Mouse (Mus musculus): ENCODE measurements around the gene Chchd10. TPM values are rescaled to one million over a fixed set of nuclear protein-coding genes. Genes with fewer than 3 reads are reported as not detected.
A peak's percentile ranks its signal among the peaks of the same experiment; 100 is the strongest.

Gene Chchd10
- total and polyA plus RNA-seq, 3 experiments, result 147 to 540 (median 254) TPM

DNA sequence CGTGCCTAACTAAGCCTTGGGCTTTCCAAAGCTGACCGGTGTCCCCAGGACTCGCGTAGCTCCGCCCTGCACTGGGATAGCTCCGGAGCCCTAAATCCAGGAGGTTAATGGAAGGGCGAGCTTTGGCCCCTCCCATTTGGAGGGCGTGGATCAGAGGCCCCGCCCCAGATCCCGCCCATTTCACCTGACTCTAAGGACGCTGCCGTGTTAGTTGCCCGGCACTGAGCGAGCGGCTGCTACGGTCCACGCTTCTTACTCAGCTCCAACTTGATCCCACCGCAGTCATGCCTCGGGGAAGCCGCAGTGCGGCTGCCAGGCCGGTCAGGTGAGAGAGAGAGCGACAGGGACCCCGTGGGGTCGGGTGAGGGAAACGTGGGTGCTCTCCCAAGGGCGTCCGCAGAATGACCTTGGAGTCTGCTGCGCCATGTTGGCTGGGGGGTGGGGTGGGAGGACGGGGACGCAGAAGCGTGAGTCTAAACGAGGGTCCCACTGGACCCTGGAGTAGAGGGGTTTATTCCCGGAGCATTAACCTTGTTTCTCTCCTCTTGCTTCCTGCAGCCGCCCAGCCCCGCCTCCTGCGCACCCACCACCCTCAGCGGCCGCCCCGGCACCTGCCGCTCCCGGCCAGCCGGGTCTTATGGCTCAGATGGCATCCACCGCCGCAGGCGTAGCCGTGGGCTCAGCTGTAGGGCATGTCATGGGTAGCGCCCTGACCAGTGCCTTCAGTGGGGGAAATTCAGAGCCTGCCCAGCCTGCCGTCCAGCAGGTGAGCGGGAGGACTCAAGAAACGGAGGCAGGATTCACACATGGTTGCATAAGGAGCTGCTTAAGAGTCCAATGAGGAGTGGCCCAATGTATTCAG lies 3.0 kb downstream of the Chchd10 start, which contains the start of gene Mmp11:
Gene Mmp11, minus strand, starts transcription at position 817 of the 862 bp plus-strand sequence.
- peaks cover 27% of the 10 kb centered on the region for H3K27me3 ChIP-seq (replicated peaks)
- H3K9ac ChIP-seq (ENCODE audit: insufficient read depth, low read depth), result peak within 1 kb of the TSS; percentile 75
- peak within 1 kb of the TSS; percentile 77 to 92 (median 80) for H3K4me3 ChIP-seq (replicated peaks in 1 of 3; ENCODE audit: low read depth in 2 of 3, low read length in 2 of 3, poor library complexity in 1 of 3)
- H3K79me2 ChIP-seq (replicated peaks; ENCODE audit: control insufficient read depth, extremely low read depth, insufficient read depth, poor library complexity, severe bottlenecking), result no peaks in the 10 kb centered on the region
- TF ChIP-seq ZNF384 (IDR thresholded peaks at IDR 0.05; ENCODE audit: low read depth, low read length) (no peak), ZKSCAN1 (IDR thresholded peaks at IDR 0.05; ENCODE audit: borderline replicate concordance, low read depth, low read length) (no peak), ETS1 (conservative IDR thresholded peaks at IDR 0.05; ENCODE audit: low read depth, low read length) (no peak; the same call in 1 of the 2 replicates), TCF12 (IDR thresholded peaks at IDR 0.05; ENCODE audit: low read depth, low read length) (peak; percentile 71), MAZ (IDR thresholded peaks at IDR 0.05; ENCODE audit: low read depth, low read length) (peak; percentile 42; the same call in 1 of the 2 replicates), SIN3A (IDR thresholded peaks at IDR 0.05; ENCODE audit: low read length) (peak; percentile 90), NRF1 (IDR thresholded peaks at IDR 0.05; ENCODE audit: low read depth, low read length) (0 out of 2 replicates have a peak, but pooled peaks have one; percentile 35), CHD2 (IDR thresholded peaks at IDR 0.05; ENCODE audit: low read length) (peak; percentile 44; the same call in 1 of the 2 replicates), RCOR1 (conservative IDR thresholded peaks at IDR 0.05; ENCODE audit: low read depth, low read length) (0 out of 2 replicates have a peak, but pooled peaks have one; percentile 42), MYC (IDR thresholded peaks at IDR 0.05; ENCODE audit: low read depth, low read length) (peak; percentile 62), RAD21 (IDR thresholded peaks at IDR 0.05; ENCODE audit: low read depth, low read length) (no peak), CTCF (conservative IDR thresholded peaks at IDR 0.05 in 1 of 2, IDR thresholded peaks at IDR 0.05 in 1 of 2; ENCODE audit: low read depth in 2 of 2, low read length in 2 of 2) (no peak), NELFE (IDR thresholded peaks at IDR 0.05; ENCODE audit: low read depth, low read length) (peak; percentile 86), HCFC1 (IDR thresholded peaks at IDR 0.05; ENCODE audit: low read depth, low read length) (0 out of 2 replicates have a peak, but pooled peaks have one; percentile 29), MAX (IDR thresholded peaks at IDR 0.05; ENCODE audit: low read length) (peak; percentile 35; the same call in 1 of the 2 replicates), GABPA (IDR thresholded peaks at IDR 0.05; ENCODE audit: insufficient replicate concordance, low read depth, low read length) (no peak), MAFK (IDR thresholded peaks at IDR 0.05; ENCODE audit: insufficient replicate concordance, low read length) (no peak), CHD1 (IDR thresholded peaks at IDR 0.05; ENCODE audit: low read depth, low read length) (no peak), POLR2A (IDR thresholded peaks at IDR 0.05; ENCODE audit: low read depth, low read length) (peak; percentile 93), USF1 (IDR thresholded peaks at IDR 0.05; ENCODE audit: low read depth, low read length) (no peak), ZC3H11A (IDR thresholded peaks at IDR 0.05; ENCODE audit: low read depth, low read length) (no peak), ZMIZ1 (IDR thresholded peaks at IDR 0.05; ENCODE audit: low read depth, low read length) (peak; percentile 87), JUN (IDR thresholded peaks at IDR 0.05; ENCODE audit: insufficient read depth, low read depth, low read length) (no peak), TBP (conservative IDR thresholded peaks at IDR 0.05; ENCODE audit: low read depth, low read length) (peak; percentile 54; the same call in 1 of the 2 replicates), IRF4 (IDR thresholded peaks at IDR 0.05; ENCODE audit: low read depth, low read length) (no peak), JUND (conservative IDR thresholded peaks at IDR 0.05; ENCODE audit: low read depth, low read length) (no peak), EP300 (IDR thresholded peaks at IDR 0.05; ENCODE audit: low read length) (no peak), SMC3 (IDR thresholded peaks at IDR 0.05; ENCODE audit: low read depth, low read length) (no peak), ELF1 (IDR thresholded peaks at IDR 0.05; ENCODE audit: low read depth, low read length) (peak; percentile 47), E2F4 (IDR thresholded peaks at IDR 0.05; ENCODE audit: insufficient replicate concordance, low read depth, low read length) (no peak), MXI1 (IDR thresholded peaks at IDR 0.05; ENCODE audit: low read depth, low read length) (peak; percentile 85), PAX5 (IDR thresholded peaks at IDR 0.05; ENCODE audit: low read length) (no peak), USF2 (conservative IDR thresholded peaks at IDR 0.05; ENCODE audit: low read depth, low read length) (no peak), POLR2AphosphoS2 (IDR thresholded peaks at IDR 0.05; ENCODE audit: low read depth, low read length) (peak; percentile 62; the same call in 1 of the 2 replicates), BHLHE40 (IDR thresholded peaks at IDR 0.05; ENCODE audit: low read depth, low read length) (peak; percentile 76), KAT2A (IDR thresholded peaks at IDR 0.05; ENCODE audit: insufficient replicate concordance, low read length) (no peak), MEF2A (IDR thresholded peaks at IDR 0.05; ENCODE audit: borderline replicate concordance, low read depth, low read length) (0 out of 2 replicates have a peak, but pooled peaks have one; percentile 34), UBTF (IDR thresholded peaks at IDR 0.05; ENCODE audit: low read depth, low read length) (no peak)
- H3K4me1 ChIP-seq (ENCODE audit: control insufficient read depth in 1 of 2, insufficient read depth in 2 of 2), result peaks cover 23 to 54% of the 10 kb centered on the region in 2 experiments
- in situ Hi-C loops (cut with MboI; ENCODE audit: low pct_ligation_motif_present, low pct_unique_long_range_greater_than_20kb, low sequenced_read_pairs), result loop anchor here (5.0 kb wide), 1 partner anchor 39 kb away; no protein-coding TSS in a partner anchor
- H3K27ac ChIP-seq (ENCODE audit: insufficient read depth, low read depth), result peak within 1 kb of the TSS; percentile 99
- peaks cover 0 to 15% of the 10 kb centered on the region in 2 experiments for H3K36me3 ChIP-seq (replicated peaks in 1 of 2; ENCODE audit: control insufficient read depth in 1 of 2, insufficient read depth in 1 of 2, low read length in 1 of 2)
- dilution Hi-C loops (cut with MboI; ENCODE audit: extremely low pct_ligation_motif_present, extremely low pct_unique_long_range_greater_than_20kb, low sequenced_read_pairs), result no loop called here
- no peaks in the 10 kb centered on the region for H3K9me3 ChIP-seq (replicated peaks; ENCODE audit: low read length)
- H3K4me2 ChIP-seq (ENCODE audit: insufficient read depth, low read depth, poor library complexity, severe bottlenecking), result peak within 1 kb of the TSS; percentile 90
- DNase-seq (ENCODE audit: extremely low read depth), result peak; percentile 84

Data from CH12.LX (cell line).